Mouse (Mus musculus): Measurements from ENCODE around the gene Tceal5. TPM values are rescaled to one million over a fixed set of nuclear protein-coding genes. Genes with fewer than 3 reads are reported as not detected.

Tceal5 gene
- polyA plus RNA-seq (2014; fragmentation: Nextera tagmentation; extraction: Ambion mirVana) = 1.8 and 2.6 TPM in 2 replicates

DNA sequence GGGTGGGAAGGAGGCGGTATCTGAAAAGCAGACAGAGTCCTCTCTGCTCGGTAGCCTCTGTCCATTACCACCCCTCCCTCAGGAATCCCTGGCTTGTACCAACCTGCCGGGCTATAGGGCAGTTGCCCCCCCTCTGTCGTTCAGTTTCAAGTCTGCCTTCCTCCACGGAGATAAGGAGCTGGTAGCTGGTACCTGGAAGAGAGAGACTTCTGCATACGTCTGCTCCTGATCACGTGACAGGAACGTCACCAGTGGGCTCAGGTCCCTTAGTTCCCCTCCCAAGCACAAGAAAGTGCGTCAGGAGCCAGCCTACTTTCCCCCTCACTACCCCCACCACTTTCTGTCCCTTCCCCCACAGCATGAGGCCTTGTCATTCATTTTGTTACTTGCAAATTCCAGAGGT, at the start of gene Tceal5:
Tceal5 (minus strand) TSS at position 213 of the 403 bp plus-strand sequence.
- no peak for DNase-seq (ENCODE audit: low spot score, missing footprints)
- peak within 1 kb of the TSS; percentile 57 for H3K4me2 ChIP-seq
- no peak within 1 kb of the TSS for H3K27ac ChIP-seq (ENCODE audit: low read depth, low read length)
- no peaks in the 10 kb centered on the region for H3K27me3 ChIP-seq (ENCODE audit: control insufficient read depth, insufficient read depth, low read length)
- WGBS = 29% methylated on average over 9 of the region's 9 CpGs
- H3K9me3 ChIP-seq (ENCODE audit: control insufficient read depth, low read length) = no peaks in the 10 kb centered on the region
- ATAC-seq (ENCODE audit: low FRiP score) = peak; percentile 85
- no peaks in the 10 kb centered on the region for H3K36me3 ChIP-seq (ENCODE audit: control insufficient read depth, insufficient read depth, low read length)
- peak within 1 kb of the TSS; percentile 39 for H3K4me3 ChIP-seq (ENCODE audit: low read depth, low read length)
- peak within 1 kb of the TSS; percentile 46; the same call in 1 of the 2 replicates for H3K9ac ChIP-seq (ENCODE audit: low read length)
- no peaks in the 10 kb centered on the region for H3K4me1 ChIP-seq (ENCODE audit: control insufficient read depth, insufficient read depth, low read length)

DNA sequence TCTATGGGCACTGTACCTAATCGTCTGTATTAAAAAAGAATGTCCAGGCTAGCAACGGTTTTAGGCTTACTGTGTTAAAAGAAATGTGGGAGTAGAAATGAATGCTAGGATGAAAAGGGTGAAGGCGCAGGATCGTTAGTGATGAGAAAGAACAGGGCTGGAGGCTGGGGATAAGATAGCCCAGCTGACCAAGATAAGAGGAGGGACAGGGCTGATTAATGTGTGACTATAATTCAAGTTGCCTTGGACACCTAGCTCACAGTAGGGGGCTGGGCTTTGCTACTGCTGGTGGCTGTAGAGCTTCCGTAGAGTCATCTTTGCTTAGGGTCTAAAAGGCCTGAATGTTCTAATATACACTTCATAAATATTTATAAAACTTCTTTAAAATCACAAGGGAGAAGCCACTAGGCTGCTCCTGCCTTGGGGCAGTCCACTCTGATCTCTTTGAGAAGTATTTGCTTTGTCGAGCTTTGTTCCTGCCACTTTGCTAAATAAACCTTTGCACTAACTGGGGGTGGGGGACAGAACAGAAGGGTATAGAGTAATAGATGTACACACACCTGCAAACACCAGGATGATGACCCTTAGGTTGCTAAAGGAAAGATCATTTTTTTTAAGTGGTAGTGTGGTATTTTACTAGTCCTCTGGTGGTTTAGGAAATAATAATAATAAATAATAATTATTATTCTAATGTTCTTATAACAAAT, 48.5 kb upstream of the Tceal5 start:
- Histone ChIP-seq H3K9ac (ENCODE audit: low read length) (no peak overlapping the region), H3K9me3 (ENCODE audit: control insufficient read depth, low read length) (no peaks in the 10 kb centered on the region), H3K4me3 (ENCODE audit: low read depth, low read length) (no peak overlapping the region), H3K27me3 (ENCODE audit: control insufficient read depth, insufficient read depth, low read length) (no peaks in the 10 kb centered on the region; the same call in 1 of the 2 replicates), H3K36me3 (ENCODE audit: control insufficient read depth, insufficient read depth, low read length) (peaks cover 3% of the 10 kb centered on the region; the same call in 1 of the 2 replicates), H3K4me2 (no peak overlapping the region), H3K4me1 (ENCODE audit: control insufficient read depth, insufficient read depth, low read length) (no peaks in the 10 kb centered on the region), H3K27ac (ENCODE audit: low read depth, low read length) (no peak overlapping the region)
- ATAC-seq (ENCODE audit: low FRiP score) (peak; percentile 46; the same call in 1 of the 2 replicates), DNase-seq (ENCODE audit: low spot score, missing footprints) (no peak)
- WGBS = 67% methylated on average over 6 of the region's 6 CpGs

DNA sequence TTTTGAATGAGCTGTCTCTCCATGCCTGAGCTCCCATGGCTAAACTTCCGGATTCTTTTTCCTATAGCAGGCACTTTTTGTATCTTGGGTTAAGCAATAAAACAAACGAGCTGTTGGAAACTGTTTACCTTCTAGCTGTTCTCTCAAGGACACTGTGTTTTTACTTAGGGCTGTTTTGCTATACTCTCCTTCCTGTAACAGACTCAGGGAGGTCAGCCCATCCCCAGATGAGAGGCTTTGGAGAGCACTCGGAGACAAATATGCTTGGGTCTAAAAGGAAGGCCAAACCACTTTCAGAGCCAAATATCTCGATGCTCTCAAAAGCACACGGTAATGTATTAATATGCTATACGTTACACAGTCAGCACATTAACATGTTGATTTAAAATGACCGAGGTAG, 46.0 kb upstream of the Tceal5 start:
- no peak overlapping the region for H3K4me3 ChIP-seq (ENCODE audit: low read depth, low read length)
- no peak overlapping the region for H3K27ac ChIP-seq (ENCODE audit: low read depth, low read length)
- ATAC-seq (ENCODE audit: low FRiP score) (no peak), DNase-seq (ENCODE audit: low spot score, missing footprints) (no peak)
- no peaks in the 10 kb centered on the region for H3K4me1 ChIP-seq (ENCODE audit: control insufficient read depth, insufficient read depth, low read length)
- no peaks in the 10 kb centered on the region for H3K9me3 ChIP-seq (ENCODE audit: control insufficient read depth, low read length)
- no peak overlapping the region for H3K4me2 ChIP-seq
- no peaks in the 10 kb centered on the region; the same call in 1 of the 2 replicates for H3K27me3 ChIP-seq (ENCODE audit: control insufficient read depth, insufficient read depth, low read length)
- H3K36me3 ChIP-seq (ENCODE audit: control insufficient read depth, insufficient read depth, low read length) = peaks cover 3% of the 10 kb centered on the region; the same call in 1 of the 2 replicates
- 87% methylated on average over 7 of the region's 7 CpGs for WGBS
- no peak overlapping the region for H3K9ac ChIP-seq (ENCODE audit: low read length)

DNA sequence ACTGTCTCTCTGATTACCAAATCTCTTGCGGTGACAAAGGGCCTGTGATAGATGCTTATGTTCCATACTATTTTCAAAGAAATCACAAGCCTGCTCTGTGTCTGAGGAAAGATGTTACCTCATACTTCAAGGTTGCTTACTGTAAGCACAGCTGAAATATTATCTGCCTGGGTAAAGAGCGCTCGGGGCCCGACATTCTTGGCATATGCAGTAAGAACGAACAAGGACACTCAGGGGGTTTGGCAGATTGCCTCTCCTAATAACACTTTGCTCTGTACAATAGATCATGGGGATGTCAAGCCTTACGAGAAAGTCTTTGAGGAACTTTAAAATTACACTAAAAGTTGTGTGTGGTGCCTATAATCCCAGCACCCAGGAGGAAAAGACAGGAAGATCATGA, 45.1 kb upstream of the Tceal5 start:
- no peaks in the 10 kb centered on the region for H3K4me1 ChIP-seq (ENCODE audit: control insufficient read depth, insufficient read depth, low read length)
- peaks cover 3% of the 10 kb centered on the region; the same call in 1 of the 2 replicates for H3K36me3 ChIP-seq (ENCODE audit: control insufficient read depth, insufficient read depth, low read length)
- no peaks in the 10 kb centered on the region for H3K9me3 ChIP-seq (ENCODE audit: control insufficient read depth, low read length)
- no peak overlapping the region for H3K27ac ChIP-seq (ENCODE audit: low read depth, low read length)
- DNase-seq (ENCODE audit: low spot score, missing footprints) (no peak), ATAC-seq (ENCODE audit: low FRiP score) (no peak)
- H3K4me2 ChIP-seq = no peak overlapping the region
- 90% methylated on average over 6 of the region's 6 CpGs for WGBS
- H3K9ac ChIP-seq (ENCODE audit: low read length) = no peak overlapping the region
- no peaks in the 10 kb centered on the region; the same call in 1 of the 2 replicates for H3K27me3 ChIP-seq (ENCODE audit: control insufficient read depth, insufficient read depth, low read length)
- no peak overlapping the region for H3K4me3 ChIP-seq (ENCODE audit: low read depth, low read length)

DNA sequence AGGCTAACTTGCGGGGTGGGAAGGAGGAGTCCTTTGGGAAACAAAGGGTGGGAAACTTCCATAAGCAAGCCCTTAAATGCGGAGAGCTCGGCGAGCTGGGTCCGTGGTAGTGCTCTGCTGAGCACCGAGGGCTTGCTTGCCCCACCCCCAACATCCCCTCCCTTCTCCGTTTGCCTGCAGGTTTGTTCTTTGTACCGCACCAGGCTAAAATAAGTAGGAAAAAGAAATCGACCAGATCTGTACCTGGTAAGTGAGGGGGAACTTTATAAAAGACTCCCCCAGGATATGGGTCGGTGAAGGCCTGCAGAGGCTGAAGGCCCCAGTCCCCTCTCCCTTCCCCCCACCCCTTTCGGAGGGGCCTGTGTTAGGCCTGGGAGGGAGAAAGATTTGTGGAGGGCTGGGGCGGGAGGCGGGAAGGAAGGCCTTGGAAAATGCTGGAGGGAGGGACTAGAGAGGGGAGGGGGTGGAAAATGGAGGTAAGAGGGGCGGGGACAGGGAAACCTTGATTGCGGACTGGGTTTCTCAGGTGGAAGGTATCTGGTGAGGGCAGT, 41.9 kb upstream of the Tceal5 start:
- Histone ChIP-seq H3K4me2 (peak overlapping the region; percentile 42), H3K9me3 (ENCODE audit: control insufficient read depth, low read length) (no peaks in the 10 kb centered on the region), H3K4me3 (ENCODE audit: low read depth, low read length) (peak overlapping the region; percentile 59), H3K9ac (ENCODE audit: low read length) (peak overlapping the region; percentile 70), H3K27ac (ENCODE audit: low read depth, low read length) (peak overlapping the region; percentile 44), H3K27me3 (ENCODE audit: control insufficient read depth, insufficient read depth, low read length) (no peaks in the 10 kb centered on the region; the same call in 1 of the 2 replicates), H3K36me3 (ENCODE audit: control insufficient read depth, insufficient read depth, low read length) (peaks cover 3% of the 10 kb centered on the region; the same call in 1 of the 2 replicates), H3K4me1 (ENCODE audit: control insufficient read depth, insufficient read depth, low read length) (no peaks in the 10 kb centered on the region)
- ATAC-seq (ENCODE audit: low FRiP score) (peak; percentile 76), DNase-seq (ENCODE audit: low spot score, missing footprints) (peak; percentile 87)
- 18% methylated on average over 12 of the region's 15 CpGs for WGBS

DNA sequence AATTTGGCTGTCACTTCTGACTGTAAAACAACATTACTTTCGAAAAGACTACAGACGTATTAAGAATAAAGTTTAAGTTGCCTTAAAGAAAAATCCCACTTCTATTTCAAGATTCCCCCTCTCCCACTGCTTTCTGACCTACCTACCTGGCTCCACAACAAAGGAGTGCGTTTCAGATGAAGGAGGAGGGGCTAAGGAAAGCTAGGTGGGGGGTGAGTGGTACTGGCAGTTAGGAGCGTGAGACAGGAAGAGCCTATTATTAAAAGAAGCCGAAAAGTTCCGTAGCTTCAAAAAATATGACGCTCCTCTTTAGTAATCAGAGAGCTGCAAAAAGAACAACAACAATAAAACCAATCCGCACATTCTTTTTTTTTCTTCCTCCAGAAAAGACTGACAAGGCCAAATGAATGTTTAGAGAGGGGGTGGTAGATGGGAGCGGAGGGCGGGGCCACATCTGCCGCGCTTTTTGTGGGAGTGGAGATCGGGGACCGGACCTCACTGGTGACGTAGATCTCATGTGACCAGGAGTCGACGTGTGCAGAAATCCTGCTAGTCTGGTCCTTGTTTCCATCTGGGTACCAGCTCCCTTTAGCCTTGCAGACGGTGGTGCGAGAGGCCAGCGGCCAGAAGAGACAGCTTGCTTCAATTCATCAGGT, 41.0 kb upstream of the Tceal5 start, which contains the start of gene Tceal9:
Tceal9 (plus strand) TSS at position 506 of the 656 bp plus-strand sequence.
- Histone ChIP-seq H3K4me2 (peak within 1 kb of the TSS; percentile 42), H3K9me3 (ENCODE audit: control insufficient read depth, low read length) (no peaks in the 10 kb centered on the region), H3K9ac (ENCODE audit: low read length) (peak within 1 kb of the TSS; percentile 70), H3K4me1 (ENCODE audit: control insufficient read depth, insufficient read depth, low read length) (no peaks in the 10 kb centered on the region), H3K27ac (ENCODE audit: low read depth, low read length) (peak within 1 kb of the TSS; percentile 44), H3K4me3 (ENCODE audit: low read depth, low read length) (peak within 1 kb of the TSS; percentile 59), H3K36me3 (ENCODE audit: control insufficient read depth, insufficient read depth, low read length) (peaks cover 3% of the 10 kb centered on the region; the same call in 1 of the 2 replicates), H3K27me3 (ENCODE audit: control insufficient read depth, insufficient read depth, low read length) (no peaks in the 10 kb centered on the region; the same call in 1 of the 2 replicates)
- DNase-seq (ENCODE audit: low spot score, missing footprints) (peak; percentile 96), ATAC-seq (ENCODE audit: low FRiP score) (peak; percentile 96)
- WGBS = 26% methylated on average over 20 of the region's 20 CpGs

DNA sequence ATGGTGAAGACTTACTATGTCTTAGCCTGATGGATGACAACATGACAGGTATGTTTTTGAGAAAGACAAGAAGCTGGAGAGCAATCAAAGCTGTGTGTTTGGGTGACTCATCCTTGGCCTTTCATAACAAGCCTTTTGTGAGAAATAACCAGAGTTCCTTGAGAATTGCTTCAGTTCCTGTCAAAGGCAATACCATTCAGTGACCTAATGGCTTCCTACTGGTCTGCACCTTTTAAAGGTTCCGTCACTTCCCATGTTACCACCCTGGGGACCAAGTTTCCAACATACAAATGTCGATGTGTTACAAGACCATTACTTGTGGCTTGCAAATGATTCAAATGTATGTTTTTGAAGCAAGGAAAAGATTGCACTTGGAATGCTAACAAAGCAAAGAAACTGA, 39.5 kb upstream of the Tceal5 start:
- peaks cover 3% of the 10 kb centered on the region; the same call in 1 of the 2 replicates for H3K36me3 ChIP-seq (ENCODE audit: control insufficient read depth, insufficient read depth, low read length)
- H3K9me3 ChIP-seq (ENCODE audit: control insufficient read depth, low read length) = no peaks in the 10 kb centered on the region
- H3K9ac ChIP-seq (ENCODE audit: low read length) = no peak overlapping the region
- H3K4me2 ChIP-seq = no peak overlapping the region
- H3K4me1 ChIP-seq (ENCODE audit: control insufficient read depth, insufficient read depth, low read length) = no peaks in the 10 kb centered on the region
- DNase-seq (ENCODE audit: low spot score, missing footprints) = no peak
- no peak overlapping the region for H3K4me3 ChIP-seq (ENCODE audit: low read depth, low read length)
- no peak overlapping the region for H3K27ac ChIP-seq (ENCODE audit: low read depth, low read length)
- no peaks in the 10 kb centered on the region for H3K27me3 ChIP-seq (ENCODE audit: control insufficient read depth, insufficient read depth, low read length)
- WGBS = 87% methylated on average over 2 of the region's 2 CpGs
- no peak for ATAC-seq (ENCODE audit: low FRiP score)

DNA sequence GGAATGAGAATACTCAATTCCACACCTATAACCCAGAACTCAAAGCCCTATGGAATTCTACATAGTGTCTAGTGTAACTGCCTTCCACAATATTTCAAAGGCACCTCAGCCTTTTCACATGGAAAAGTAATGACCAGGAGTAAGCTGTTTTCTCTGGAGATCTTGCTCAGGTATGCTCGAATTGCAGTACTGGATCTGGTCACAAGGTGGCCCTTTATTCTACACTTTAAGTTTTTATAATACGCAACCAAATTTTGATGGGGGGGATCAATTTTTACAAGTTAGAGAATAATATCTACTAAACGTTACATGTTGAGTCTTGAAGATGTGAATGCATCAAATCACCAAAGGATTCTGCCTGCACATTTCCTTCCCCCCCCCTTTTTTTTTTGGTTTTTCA, 34.4 kb upstream of the Tceal5 start:
- no peaks in the 10 kb centered on the region for H3K9me3 ChIP-seq (ENCODE audit: control insufficient read depth, low read length)
- ATAC-seq (ENCODE audit: low FRiP score) (no peak), DNase-seq (ENCODE audit: low spot score, missing footprints) (peak; percentile 85)
- H3K36me3 ChIP-seq (ENCODE audit: control insufficient read depth, insufficient read depth, low read length) = no peaks in the 10 kb centered on the region
- no peak overlapping the region for H3K27ac ChIP-seq (ENCODE audit: low read depth, low read length)
- no peaks in the 10 kb centered on the region for H3K27me3 ChIP-seq (ENCODE audit: control insufficient read depth, insufficient read depth, low read length)
- no peaks in the 10 kb centered on the region for H3K4me1 ChIP-seq (ENCODE audit: control insufficient read depth, insufficient read depth, low read length)
- H3K9ac ChIP-seq (ENCODE audit: low read length) = no peak overlapping the region
- no peak overlapping the region for H3K4me2 ChIP-seq
- WGBS = 53% methylated on average over 3 of the region's 3 CpGs
- no peak overlapping the region for H3K4me3 ChIP-seq (ENCODE audit: low read depth, low read length)

DNA sequence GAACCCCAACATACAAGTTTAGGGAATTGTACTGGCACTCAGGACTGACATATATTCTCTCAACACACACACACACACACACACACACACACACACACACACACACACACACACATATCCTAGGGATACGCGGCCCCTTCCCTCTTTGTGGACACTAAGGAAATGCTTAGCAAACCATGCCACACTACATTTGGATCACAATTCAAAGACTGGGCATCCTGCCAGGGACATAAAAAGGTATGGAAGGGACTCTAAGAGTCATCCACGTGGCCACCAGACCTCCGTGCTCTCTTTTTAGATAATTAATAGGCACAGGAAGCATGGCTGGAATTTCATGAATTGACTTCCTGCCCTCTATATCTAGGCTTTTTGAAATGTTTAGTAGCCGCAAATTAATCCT, 24.1 kb upstream of the Tceal5 start:
- no peak for ATAC-seq (ENCODE audit: low FRiP score)
- Histone ChIP-seq H3K27ac (ENCODE audit: low read depth, low read length) (no peak overlapping the region), H3K4me3 (ENCODE audit: low read depth, low read length) (no peak overlapping the region), H3K36me3 (ENCODE audit: control insufficient read depth, insufficient read depth, low read length) (no peaks in the 10 kb centered on the region), H3K27me3 (ENCODE audit: control insufficient read depth, insufficient read depth, low read length) (no peaks in the 10 kb centered on the region), H3K4me1 (ENCODE audit: control insufficient read depth, insufficient read depth, low read length) (no peaks in the 10 kb centered on the region), H3K9ac (ENCODE audit: low read length) (no peak overlapping the region), H3K4me2 (no peak overlapping the region), H3K9me3 (ENCODE audit: control insufficient read depth, low read length) (no peaks in the 10 kb centered on the region)
- WGBS = 80% methylated on average over 5 of the region's 5 CpGs
- no peak for DNase-seq (ENCODE audit: low spot score, missing footprints)

All from midbrain, embryonic 11.5 days (tissue).